Mouse (Mus musculus): ENCODE data around the gene Wdr61.
A peak's percentile ranks its signal among the peaks of the same experiment; 100 is the strongest.

Wdr61 gene

DNA sequence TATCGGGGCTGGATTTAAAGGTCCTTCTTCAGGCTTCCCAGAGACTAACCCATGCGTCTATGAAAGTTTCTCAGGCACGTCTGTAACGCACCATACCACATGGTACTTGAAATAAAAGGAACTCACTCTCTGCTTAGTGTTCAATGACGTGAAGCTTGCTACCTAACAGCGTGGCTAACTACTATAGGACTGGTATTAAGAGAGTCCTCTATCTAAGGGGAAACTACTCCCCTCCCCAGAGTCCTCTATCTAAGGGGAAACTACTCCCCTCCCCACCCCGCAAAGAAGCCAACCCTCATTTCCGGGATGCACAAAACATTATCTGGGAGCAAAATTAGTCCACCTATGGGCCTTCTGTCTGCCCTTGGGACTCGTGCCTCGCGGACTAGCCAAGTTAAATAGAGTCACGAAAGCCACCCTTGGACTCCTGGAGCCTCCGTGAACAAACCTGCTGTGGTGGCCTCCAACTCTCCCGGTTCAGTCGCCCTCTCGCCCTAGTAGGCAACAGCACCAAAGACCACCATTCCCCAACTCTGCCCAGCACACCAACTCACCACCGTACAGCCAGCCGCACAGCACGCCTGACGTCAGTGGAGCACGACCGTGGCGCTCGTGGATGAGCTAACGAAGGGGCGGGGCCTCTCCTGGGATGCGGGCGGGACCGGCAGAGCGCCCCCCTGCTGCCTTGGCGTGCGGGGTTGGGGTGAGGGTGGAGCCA is at the start of gene Wdr61:
TSS of gene Wdr61 (minus strand) at position 599 of the 718 bp plus-strand sequence.
- DNase-seq: peak; percentile 99

- DNase-seq: no peak
Observed at GRCm38 (mm10) chr9:54784003-54784402, 49.7 kb upstream of the Wdr61 start.

DNA sequence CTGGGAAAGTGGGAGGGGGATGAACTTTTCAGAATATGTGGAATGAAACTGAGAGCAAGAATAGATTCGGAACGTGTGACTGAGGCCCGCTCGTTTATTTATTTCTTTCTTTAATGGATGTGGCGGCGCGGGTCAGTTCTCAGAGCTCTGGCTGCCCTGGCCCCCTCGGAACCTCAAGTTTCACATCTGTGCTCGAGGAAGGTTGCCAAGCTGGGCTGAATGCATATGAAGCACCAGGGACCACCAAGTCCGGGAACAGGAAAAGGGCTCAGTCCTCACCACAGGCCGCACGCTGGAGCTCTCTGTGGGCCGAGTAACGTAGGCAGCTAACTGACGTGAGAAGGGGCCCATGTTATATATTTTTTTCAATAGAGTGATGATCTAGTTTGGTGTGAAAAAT is 48.2 kb upstream of the Wdr61 start:
- DNase-seq: no peak

DNA sequence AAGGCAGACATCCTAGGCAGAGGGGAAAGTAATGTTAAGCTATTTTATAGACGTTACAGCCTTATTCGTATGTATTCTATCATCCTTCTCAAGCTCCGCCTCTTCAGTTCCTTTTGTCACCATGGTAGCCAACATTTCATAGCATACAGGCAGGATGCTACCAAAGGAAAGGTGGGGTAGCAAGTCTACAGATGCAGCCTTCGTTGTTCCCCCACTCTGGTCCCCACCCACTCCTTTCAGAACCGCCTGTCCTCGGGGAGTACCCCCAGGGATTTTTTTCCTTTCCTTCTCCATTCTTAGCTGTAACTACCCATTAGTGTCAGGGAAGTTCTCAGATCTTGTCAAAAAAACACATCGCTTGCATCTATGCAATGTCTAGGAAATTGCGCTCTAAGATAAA is 45.0 kb upstream of the Wdr61 start:
- DNase-seq: no peak

- DNase-seq: no peak
Observed at GRCm38 (mm10) chr9:54776451-54776982, 42.2 kb upstream of the Wdr61 start.

DNA sequence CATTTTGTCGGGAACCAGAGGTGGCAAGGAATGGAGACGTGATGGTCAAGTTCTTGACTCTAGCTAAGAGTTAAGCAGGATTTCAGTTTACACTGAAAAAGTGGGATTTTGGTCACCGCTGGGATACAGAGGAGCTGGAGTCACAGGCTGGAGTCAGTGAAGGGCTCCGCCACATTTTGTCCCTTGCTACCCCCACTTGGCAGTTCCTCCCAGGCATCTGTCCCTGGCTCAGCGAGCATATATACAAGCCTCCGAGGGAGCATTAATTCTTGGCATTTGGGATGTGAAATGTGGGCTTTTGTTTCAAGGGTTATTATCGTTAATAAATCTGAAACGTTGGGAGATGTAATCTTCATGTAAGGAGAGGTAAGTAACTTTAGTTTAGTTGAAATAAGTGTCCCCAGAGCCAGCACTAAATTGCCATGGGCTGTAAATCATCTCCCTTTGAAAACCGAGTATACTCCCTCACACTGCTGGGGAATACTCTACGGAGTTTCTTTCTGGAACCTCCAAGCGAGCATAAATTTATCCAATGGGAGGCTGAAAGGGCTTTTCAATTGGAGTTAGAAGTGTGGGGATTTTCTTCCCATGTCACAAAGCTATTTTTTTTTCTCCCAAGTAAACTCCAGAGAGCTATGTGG is 35.9 kb upstream of the Wdr61 start:
- no peak for DNase-seq

DNA sequence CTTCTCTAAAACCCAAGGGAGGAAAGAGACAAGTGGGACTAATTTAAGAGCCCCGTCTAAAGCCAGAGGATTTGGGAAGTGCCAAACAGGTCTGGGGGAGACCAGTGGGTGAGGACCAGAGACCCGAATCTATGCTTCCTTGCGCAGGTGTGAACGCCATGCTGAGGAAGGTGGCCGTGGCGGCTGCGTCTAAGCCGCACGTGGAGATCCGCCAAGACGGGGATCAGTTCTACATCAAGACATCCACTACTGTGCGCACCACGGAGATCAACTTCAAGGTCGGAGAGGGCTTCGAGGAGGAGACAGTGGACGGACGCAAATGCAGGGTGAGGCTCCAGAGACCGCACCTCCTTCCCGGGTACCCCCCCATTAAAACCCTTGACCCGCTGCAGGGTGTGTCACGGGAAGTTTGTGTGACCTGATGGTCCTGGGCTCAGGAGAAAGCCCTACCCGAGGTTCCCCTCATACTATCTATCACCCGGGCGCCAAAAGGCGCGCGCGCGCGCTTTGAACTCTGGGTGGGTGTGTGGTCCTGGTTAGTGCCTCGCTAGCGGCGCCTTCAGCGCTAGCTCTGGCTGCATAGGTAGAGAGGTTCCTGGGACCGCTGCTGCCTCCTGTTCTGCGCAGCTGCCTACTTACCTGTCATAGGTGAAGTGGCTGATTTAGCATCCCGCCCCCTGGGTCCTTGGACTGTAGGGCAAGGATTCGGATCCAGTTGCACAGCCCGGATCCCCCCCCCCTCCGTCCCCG is 31.2 kb upstream of the Wdr61 start:
- peak; percentile 14 for DNase-seq

DNA sequence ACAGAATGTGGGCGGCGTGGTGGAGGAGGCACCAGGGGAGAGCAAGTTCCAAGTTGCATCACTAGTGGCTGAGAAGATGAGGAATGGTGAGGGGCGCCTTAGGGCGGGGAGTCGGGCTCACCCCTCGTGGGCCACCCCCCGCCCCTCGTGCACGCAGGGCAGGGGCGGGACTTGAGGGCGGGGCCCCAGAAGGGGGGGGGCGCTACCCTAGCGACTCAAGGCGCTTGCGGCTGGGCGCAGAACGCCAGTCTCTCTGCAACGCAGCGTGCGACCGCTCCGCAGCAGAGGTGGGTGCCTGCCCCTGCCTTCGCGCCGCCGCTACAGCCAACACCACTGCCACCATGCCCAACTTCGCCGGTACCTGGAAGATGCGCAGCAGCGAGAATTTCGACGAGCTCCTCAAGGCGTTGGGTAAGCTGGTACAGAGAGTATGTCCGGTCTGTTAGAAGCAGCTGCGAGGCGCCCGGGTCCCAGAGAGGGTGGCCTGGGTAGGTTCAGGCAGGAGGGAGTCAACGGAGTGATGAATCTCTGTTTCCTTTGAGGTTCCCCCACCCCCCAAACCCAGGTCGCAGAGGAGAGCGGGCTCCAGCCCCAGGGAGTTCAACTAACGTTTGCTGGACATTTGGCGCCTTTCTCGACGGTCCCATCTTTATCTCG is 30.4 kb upstream of the Wdr61 start, which contains the start of gene Crabp1:
TSS of gene Crabp1 (plus strand) at position 188 of the 657 bp plus-strand sequence.
- peak; percentile 32 for DNase-seq

DNA sequence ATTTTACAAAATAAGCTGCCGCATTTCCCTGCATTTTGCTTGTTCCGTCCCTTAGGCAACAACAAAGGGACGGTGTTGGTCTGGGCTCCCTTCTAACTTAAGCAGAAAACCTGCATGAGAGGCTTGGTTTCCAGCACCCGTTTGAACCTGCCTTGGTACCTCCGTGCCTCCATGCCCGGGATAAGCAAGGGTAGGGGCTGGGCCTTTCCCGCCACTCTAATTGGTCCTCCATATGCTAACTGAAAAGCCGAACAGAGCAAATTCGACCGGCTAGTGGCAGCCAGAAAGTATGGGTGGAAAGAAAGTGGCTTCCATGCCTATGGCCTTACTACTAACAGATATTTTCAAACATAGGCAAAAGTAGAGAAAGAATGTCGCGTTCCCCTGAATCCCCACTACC is 29.8 kb upstream of the Wdr61 start:
- no peak for DNase-seq

DNA sequence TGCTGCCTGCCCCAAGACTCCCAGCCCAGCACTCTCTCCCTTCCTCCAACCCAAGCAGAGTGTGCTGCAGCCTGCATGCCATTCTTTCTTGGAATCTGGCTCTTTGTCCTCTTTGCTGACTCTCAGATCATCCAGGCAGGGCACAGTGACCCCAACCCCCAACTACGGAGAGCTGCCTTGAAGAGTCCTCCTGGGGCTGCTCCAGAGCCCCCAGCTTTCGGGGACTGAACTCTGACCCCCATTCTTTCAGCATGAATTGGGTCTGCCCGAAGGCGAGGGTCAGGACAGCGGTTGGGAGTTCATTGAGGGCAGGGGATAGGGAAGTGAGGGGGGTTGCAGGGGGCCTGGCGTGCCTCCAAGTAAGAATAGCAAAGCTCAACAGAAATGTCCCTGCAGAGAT is 25.3 kb upstream of the Wdr61 start:
- peak; percentile 61 for DNase-seq

DNA sequence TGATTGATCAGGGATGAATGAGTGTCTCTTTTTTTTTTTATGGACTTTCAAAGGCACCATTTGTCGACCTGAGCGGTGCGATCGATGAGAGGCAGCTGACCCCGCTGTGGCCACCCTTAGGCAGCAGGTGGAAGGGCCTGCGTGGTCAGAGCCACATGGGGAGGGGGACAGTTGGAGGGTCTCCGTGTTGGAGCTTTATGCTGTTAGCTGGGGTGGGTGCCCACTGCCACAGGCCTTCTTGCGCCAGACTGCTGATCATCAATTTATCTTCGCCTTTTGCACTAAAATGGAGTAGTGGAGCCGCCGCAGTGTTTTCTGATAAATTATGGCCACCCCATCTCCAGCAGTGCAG is 18.6 kb upstream of the Wdr61 start:
- no peak for DNase-seq

DNA sequence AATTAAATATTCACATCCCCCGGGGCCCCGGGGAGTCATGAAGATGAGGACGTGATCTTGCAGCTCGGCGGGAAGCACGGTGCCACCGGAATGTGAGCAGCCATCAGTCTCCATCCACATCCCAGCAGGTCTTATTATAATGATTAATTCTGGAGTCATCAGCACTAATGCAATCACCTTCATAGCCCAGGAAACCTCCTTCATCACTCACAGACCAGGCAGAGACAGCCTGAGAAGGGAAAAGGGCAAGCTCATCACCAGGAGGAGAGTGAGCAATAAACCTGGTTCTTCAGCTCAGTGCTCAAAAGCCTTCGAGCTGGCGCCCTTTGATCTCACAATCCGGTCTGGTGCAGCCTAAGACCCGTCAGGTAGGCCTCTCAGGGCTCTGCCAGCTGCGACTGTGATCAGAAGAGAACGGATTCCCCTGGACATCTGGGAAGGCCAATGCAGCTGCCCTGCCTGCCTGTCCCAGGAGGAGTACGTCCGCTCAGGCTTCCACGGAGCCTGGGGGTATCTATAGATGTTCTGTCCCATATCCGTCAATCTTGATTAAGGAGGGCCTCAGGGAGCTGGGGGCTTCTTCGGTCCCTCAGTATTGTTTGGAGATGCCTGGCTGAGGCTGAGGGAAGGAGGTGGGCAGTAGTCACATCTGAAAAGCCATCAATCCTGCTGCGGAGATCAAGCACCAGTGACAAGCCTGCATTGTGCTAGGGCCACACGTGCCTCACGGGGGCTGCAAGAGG is 18.1 kb upstream of the Wdr61 start:
- peak; percentile 39 for DNase-seq

DNA sequence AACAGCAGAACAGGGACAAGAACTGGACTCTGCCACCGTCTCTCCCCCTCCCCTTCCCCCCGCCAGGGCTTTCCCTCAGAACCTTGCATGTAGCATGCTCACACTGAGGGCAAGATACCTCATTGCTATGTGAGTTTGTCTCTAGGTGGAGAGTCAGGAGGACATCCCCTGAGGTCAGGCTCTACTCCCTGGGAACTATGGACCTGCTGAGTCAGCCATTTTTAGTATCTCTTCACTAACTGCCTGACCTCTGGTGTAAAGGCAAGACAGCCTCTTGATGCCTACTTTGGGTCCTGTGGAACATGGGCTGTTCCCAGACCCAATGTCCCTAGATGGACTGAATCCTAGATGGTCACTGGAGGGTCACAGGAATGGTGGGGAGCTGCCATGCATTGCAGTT is 17.4 kb upstream of the Wdr61 start:
- no peak for DNase-seq

GRCm38 (mm10) chr9:54750215-54750981 is 16.1 kb upstream of the Wdr61 start:
- DNase-seq: no peak

GRCm38 (mm10) chr9:54745740-54746370 is 11.5 kb upstream of the Wdr61 start:
- no peak for DNase-seq

DNA sequence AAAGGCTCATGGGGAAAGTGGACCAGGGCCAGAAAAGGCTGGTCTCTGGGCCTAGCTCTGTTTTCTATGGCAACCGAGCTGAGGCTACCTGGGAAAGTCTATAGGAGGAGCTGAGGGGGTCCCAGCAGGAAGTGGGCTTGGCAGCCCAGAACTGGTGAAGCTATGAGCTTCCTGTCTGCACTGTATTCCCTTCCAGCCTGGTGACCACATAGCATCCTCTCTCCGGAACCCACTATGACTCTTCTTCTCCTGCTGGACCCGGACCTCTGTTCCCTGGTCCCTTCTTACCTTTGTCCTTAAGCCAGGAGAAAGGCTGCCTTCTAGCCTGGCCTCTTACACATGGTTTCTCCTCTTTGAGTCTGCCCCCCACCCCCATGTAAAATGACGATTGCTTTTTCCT is 9.6 kb upstream of the Wdr61 start:
- DNase-seq: no peak

GRCm38 (mm10) chr9:54738376-54738775 is 4.1 kb upstream of the Wdr61 start:
- peak; percentile 77 for DNase-seq

GRCm38 (mm10) chr9:54736284-54736701 is 2.0 kb upstream of the Wdr61 start:
- DNase-seq: peak; percentile 69

DNA sequence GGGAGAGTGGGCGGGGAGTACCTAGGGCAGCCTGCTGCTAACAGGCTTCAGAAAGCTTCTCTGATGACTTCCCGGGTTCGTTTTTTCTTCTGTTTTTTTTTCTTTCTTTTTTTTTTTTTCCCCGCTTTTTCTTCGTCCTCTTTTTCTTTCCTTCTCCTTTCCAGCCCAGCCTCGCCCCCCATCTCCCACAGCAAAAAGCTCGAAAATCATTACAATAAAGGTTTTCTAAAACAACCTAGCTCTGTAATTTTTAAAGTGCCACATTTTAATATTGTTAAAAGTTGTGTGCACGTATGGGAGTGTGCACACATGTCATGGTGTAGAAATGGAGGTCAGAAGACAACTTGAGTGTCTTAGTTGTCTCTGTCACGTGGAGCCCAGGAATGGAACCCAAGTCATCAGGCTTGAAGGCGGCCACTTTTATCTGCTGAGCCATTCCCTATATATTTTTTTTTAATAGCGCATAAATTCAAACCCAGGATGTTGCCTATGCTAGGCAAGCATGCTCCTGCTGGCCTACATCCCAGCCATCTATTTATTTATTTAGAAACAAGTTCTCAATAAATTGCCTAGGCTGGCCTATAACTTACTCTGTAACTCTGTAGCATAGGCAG is 427 bp upstream of the Wdr61 start:
- no peak for DNase-seq

DNA sequence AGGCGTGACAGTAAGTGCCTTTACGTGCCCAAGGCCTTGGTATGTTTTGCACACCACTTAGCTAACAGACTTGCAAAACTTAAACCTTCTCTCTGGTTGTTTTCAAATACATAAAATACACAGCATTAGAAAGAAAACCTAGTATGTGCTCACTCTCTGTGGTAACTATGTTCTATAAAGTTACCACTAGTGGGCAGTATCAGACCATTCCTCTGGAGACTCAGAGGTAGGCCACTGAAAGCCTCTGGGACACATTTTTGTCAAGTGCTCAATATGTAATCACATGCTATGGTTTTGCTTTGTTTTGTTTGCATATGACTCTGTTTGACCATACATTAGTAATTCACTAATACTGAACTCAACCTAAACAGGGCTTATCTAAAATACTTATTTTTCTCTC is 2.2 kb downstream of the Wdr61 start:
- no peak for DNase-seq

- DNase-seq: no peak
Observed at GRCm38 (mm10) chr9:54726315-54726714, 8.0 kb downstream of the Wdr61 start.
